Mouse (Mus musculus): ENCODE measurements around the gene Psmd6. TPM values are rescaled to one million over a fixed set of nuclear protein-coding genes. Genes with fewer than 3 reads are reported as not detected.
A peak's percentile ranks its signal among the peaks of the same experiment; 100 is the strongest.

Psmd6 gene
- polyA plus RNA-seq, 1 experiment from 2014 or later = 311 TPM

DNA sequence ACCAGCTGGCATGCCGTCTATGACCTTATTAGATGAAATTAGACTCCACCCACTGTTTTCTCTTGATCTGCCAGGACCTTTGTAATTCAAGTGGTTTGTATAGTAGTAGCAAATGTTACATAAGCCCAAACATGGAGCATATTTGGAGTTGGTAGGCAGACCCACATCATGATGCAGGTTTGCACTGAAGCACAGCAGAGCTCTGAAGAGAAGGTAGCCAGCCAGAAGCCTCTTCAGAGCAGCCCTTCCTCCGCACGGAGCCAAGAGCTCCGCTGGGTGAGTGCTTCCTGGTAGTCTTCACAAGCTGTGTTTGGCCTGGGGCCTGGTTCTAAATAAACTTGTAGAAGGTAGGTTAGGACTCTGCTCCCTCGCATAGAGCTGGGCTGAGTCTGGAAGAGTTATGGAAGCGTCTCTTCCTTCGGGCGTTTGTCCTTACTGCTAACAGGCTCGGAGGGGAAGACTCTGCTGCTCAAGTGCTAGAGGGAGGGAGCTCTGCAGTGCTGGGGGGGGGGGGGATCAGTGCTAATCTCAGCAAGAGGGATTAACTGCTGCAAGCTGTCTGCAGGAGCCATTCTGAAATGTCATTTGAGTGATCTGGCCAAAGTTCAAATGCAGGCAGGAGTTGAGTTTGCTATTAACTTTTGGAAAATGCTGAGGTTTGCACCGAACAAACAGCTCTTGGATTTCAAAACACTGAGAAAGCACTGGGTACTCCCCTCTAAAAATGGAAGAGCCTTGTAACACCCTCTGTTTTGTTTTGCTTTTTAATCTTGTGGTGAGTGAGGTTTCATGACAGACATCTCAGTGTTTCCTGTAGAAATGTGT lies 52.9 kb downstream of the Psmd6 start:
- 4% methylated on average over 10 of the region's 10 CpGs for WGBS
- peak overlapping the region; percentile 38 for H3K4me2 ChIP-seq (ENCODE audit: low read depth, low read length, severe bottlenecking)
- DNase-seq (ENCODE audit: low spot score) (peak; percentile 62), ATAC-seq (replicated peaks; ENCODE audit: low FRiP score) (no peak)
- peaks cover 40% of the 10 kb centered on the region for H3K4me1 ChIP-seq (replicated peaks; ENCODE audit: control insufficient read depth, insufficient read depth, low read length)
- H3K27ac ChIP-seq (ENCODE audit: low read depth, low read length) = peak overlapping the region; percentile 70
- no peaks in the 10 kb centered on the region for H3K36me3 ChIP-seq (ENCODE audit: control insufficient read depth, insufficient read depth, low read length)
- H3K9ac ChIP-seq (ENCODE audit: low read length) = peak overlapping the region; percentile 40
- H3K4me3 ChIP-seq (ENCODE audit: low read depth, low read length) = no peak overlapping the region; the same call in 1 of the 2 replicates
- no peaks in the 10 kb centered on the region for H3K9me3 ChIP-seq (ENCODE audit: control insufficient read depth, low read length)
- no peaks in the 10 kb centered on the region for H3K27me3 ChIP-seq (ENCODE audit: control insufficient read depth, insufficient read depth, low read length)

DNA sequence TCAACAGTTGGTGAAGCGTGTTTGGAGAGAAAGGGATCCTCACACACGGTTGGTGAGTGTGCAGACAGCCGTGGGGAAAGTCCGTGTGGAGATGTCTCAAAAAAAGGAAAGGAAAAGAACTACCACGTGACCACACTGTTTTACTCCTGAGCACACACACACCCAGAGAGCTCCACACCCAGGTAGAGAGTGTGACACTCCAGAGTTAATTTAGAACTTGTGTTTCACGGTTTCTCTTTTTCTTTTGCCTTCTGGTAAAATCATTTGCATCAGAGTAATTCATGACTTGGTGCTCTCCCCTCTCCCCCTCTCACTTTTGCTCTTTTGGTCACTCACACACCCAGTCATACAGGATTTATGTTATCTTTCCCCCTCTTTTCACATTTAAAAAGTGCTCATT lies 54.5 kb downstream of the Psmd6 start:
- 67% methylated on average over 6 of the region's 6 CpGs for WGBS
- Histone ChIP-seq H3K27me3 (ENCODE audit: control insufficient read depth, insufficient read depth, low read length) (no peaks in the 10 kb centered on the region), H3K36me3 (ENCODE audit: control insufficient read depth, insufficient read depth, low read length) (no peaks in the 10 kb centered on the region), H3K4me3 (ENCODE audit: low read depth, low read length) (no peak overlapping the region), H3K9me3 (ENCODE audit: control insufficient read depth, low read length) (no peaks in the 10 kb centered on the region), H3K9ac (ENCODE audit: low read length) (no peak overlapping the region), H3K4me2 (ENCODE audit: low read depth, low read length, severe bottlenecking) (no peak overlapping the region), H3K27ac (ENCODE audit: low read depth, low read length) (peak overlapping the region; percentile 81; the same call in 1 of the 2 replicates), H3K4me1 (replicated peaks; ENCODE audit: control insufficient read depth, insufficient read depth, low read length) (peaks cover 32% of the 10 kb centered on the region)
- ATAC-seq (replicated peaks; ENCODE audit: low FRiP score) = no peak
- DNase-seq (ENCODE audit: low spot score) = no peak

DNA sequence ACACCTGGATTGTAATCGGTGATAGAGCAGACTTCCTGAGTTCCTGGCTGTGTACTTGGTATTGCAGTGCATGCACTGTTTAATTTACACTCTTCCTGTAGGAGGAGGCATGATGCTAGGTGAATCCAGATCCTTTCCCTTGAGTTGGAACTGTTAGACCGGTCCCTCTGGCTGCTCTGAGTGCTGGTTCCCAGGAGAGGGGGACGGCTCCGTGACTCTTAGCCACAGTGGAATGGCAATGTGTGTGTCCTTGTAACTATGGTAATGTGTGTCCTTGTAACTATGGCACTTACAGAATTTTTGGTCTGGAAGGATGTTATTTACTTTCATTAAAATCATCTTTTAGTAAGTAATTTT lies 55.7 kb downstream of the Psmd6 start:
- ATAC-seq (replicated peaks; ENCODE audit: low FRiP score) = peak; percentile 57
- no peak overlapping the region for H3K4me3 ChIP-seq (ENCODE audit: low read depth, low read length)

DNA sequence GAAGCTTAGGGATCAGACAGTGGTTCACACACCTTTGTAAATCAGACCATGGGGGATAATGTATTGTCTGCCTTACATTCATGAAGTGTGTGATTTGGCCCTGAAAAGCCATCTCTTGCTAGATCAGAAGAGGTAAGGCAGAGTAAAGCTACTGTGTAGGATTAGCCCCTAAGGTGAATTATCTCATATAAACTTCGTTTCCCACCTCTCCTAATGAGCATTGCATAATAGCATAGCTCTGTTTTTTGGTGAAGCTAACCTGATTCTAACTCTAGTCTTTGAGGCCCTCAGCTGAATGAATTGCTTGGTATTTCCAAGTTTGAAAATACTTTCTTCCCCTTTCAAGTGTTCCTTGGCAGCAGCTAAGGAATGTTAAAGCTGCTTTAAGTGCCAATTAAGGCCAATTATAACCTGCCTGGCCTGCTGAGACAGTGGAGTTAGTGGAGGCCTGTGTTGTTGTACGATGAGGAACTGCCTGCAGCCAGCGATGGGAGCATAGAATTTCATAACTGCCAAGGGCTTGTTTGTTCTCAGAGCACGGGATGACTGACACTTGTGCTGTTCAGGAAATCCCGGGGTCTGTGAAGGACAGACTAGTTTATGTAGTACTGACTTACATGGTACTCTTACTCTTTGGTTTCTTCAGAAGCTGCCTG lies 56.2 kb downstream of the Psmd6 start:
- Histone ChIP-seq H3K9ac (ENCODE audit: low read length) (peak overlapping the region; percentile 29; the same call in 1 of the 2 replicates), H3K4me3 (ENCODE audit: low read depth, low read length) (no peak overlapping the region), H3K9me3 (ENCODE audit: control insufficient read depth, low read length) (no peaks in the 10 kb centered on the region), H3K4me2 (ENCODE audit: low read depth, low read length, severe bottlenecking) (no peak overlapping the region), H3K27ac (ENCODE audit: low read depth, low read length) (peak overlapping the region; percentile 81), H3K4me1 (replicated peaks; ENCODE audit: control insufficient read depth, insufficient read depth, low read length) (peaks cover 25% of the 10 kb centered on the region), H3K27me3 (ENCODE audit: control insufficient read depth, insufficient read depth, low read length) (no peaks in the 10 kb centered on the region), H3K36me3 (ENCODE audit: control insufficient read depth, insufficient read depth, low read length) (no peaks in the 10 kb centered on the region)
- ATAC-seq (replicated peaks; ENCODE audit: low FRiP score) (peak; percentile 89), DNase-seq (ENCODE audit: low spot score) (peak; percentile 74)
- WGBS = 3% methylated on average over 5 of the region's 5 CpGs

More for the DNA sequence above, 55.7 kb downstream of the Psmd6 start:
- Histone ChIP-seq H3K9ac (ENCODE audit: low read length) (peak overlapping the region; percentile 29; the same call in 1 of the 2 replicates), H3K4me1 (replicated peaks; ENCODE audit: control insufficient read depth, insufficient read depth, low read length) (peaks cover 29% of the 10 kb centered on the region), H3K27me3 (ENCODE audit: control insufficient read depth, insufficient read depth, low read length) (no peaks in the 10 kb centered on the region), H3K27ac (ENCODE audit: low read depth, low read length) (peak overlapping the region; percentile 81), H3K9me3 (ENCODE audit: control insufficient read depth, low read length) (no peaks in the 10 kb centered on the region), H3K4me2 (ENCODE audit: low read depth, low read length, severe bottlenecking) (no peak overlapping the region), H3K36me3 (ENCODE audit: control insufficient read depth, insufficient read depth, low read length) (no peaks in the 10 kb centered on the region)
- 23% methylated on average over 4 of the region's 4 CpGs for WGBS
- peak; percentile 63 for DNase-seq (ENCODE audit: low spot score)

GRCm38 (mm10) chr14:14063382-14063781 lies 57.4 kb downstream of the Psmd6 start:
- no peak overlapping the region for H3K4me2 ChIP-seq (ENCODE audit: low read depth, low read length, severe bottlenecking)
- ATAC-seq (replicated peaks; ENCODE audit: low FRiP score) (peak; percentile 14; the same call in 1 of the 2 replicates), DNase-seq (ENCODE audit: low spot score) (no peak)
- H3K9me3 ChIP-seq (ENCODE audit: control insufficient read depth, low read length) = no peaks in the 10 kb centered on the region
- H3K27ac ChIP-seq (ENCODE audit: low read depth, low read length) = peak overlapping the region; percentile 77
- 0 out of 2 replicates have a peak overlapping the region, but pooled peaks have one; percentile 2 for H3K9ac ChIP-seq (ENCODE audit: low read length)
- no peaks in the 10 kb centered on the region; the same call in 1 of the 2 replicates for H3K36me3 ChIP-seq (ENCODE audit: control insufficient read depth, insufficient read depth, low read length)
- H3K4me3 ChIP-seq (ENCODE audit: low read depth, low read length) = no peak overlapping the region
- WGBS = 38% methylated on average over 5 of the region's 5 CpGs
- no peaks in the 10 kb centered on the region for H3K27me3 ChIP-seq (ENCODE audit: control insufficient read depth, insufficient read depth, low read length)
- H3K4me1 ChIP-seq (replicated peaks; ENCODE audit: control insufficient read depth, insufficient read depth, low read length) = peaks cover 19% of the 10 kb centered on the region

DNA sequence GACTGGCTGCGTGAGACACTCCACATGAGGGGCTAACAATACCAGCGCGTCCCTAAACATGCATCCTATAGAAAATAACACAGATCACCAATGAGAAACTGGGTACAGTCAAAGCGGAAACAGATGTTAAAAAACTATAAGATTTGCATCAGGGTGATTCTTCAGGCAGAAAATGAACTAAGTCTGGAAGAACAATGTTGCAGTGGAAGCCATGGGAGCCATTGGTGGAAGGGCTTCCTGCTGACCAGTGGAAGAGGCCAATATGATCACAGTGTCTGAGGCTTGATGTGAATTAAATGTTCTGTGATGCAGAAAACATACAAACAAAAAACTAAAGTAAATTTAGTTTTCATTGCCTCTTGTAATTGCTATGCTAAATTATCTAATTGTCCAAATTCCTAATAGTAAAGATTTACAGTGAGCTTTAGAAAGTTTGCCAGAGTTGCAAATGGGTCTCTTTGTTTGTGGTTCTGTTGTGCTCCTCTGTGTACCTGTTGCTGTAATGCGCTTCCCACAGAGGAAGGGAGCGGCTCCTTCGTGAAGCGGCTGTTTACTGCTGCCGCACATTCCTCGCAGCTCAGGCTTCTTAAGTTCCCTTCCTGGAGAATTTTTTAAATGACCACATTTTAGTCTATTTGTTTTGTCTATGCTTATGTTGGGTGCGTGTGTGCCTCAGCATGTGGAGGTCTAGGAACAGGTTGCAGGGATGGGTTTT lies 58.1 kb downstream of the Psmd6 start:
- Histone ChIP-seq H3K27ac (ENCODE audit: low read depth, low read length) (peak overlapping the region; percentile 77), H3K4me2 (ENCODE audit: low read depth, low read length, severe bottlenecking) (no peak overlapping the region), H3K9me3 (ENCODE audit: control insufficient read depth, low read length) (no peaks in the 10 kb centered on the region), H3K4me3 (ENCODE audit: low read depth, low read length) (no peak overlapping the region), H3K9ac (ENCODE audit: low read length) (no peak overlapping the region), H3K36me3 (ENCODE audit: control insufficient read depth, insufficient read depth, low read length) (no peaks in the 10 kb centered on the region; the same call in 1 of the 2 replicates), H3K4me1 (replicated peaks; ENCODE audit: control insufficient read depth, insufficient read depth, low read length) (peaks cover 18% of the 10 kb centered on the region), H3K27me3 (ENCODE audit: control insufficient read depth, insufficient read depth, low read length) (no peaks in the 10 kb centered on the region)
- ATAC-seq (replicated peaks; ENCODE audit: low FRiP score) (no peak), DNase-seq (ENCODE audit: low spot score) (no peak)
- WGBS = 63% methylated on average over 11 of the region's 11 CpGs

Other genes starting within 250 kb of the Psmd6 start
- not detected in 2 replicates for gene Gm281, start 206.5 kb downstream of the Psmd6 start, polyA plus RNA-seq (2014; fragmentation: Nextera tagmentation; extraction: Ambion mirVana)
- 9.3 and 10.4 TPM in 2 replicates for gene Atxn7, start 159.5 kb downstream of the Psmd6 start, polyA plus RNA-seq (2014; fragmentation: Nextera tagmentation; extraction: Ambion mirVana)
- gene Thoc7, start 159.1 kb downstream of the Psmd6 start, polyA plus RNA-seq (2014; fragmentation: Nextera tagmentation; extraction: Ambion mirVana) = 241 and 261 TPM in 2 replicates
- gene Olfr720, start 65.9 kb upstream of the Psmd6 start, polyA plus RNA-seq (2014; fragmentation: Nextera tagmentation; extraction: Ambion mirVana) = not detected in 2 replicates
- gene Olfr31, start 201.8 kb upstream of the Psmd6 start, polyA plus RNA-seq (2014; fragmentation: Nextera tagmentation; extraction: Ambion mirVana) = not detected in 2 replicates
- 1.8 and 3.2 TPM in 2 replicates for gene Il3ra, start 225.3 kb upstream of the Psmd6 start, polyA plus RNA-seq (2014; fragmentation: Nextera tagmentation; extraction: Ambion mirVana)

All from forebrain, embryonic 11.5 days (tissue).